Mouse (Mus musculus) c-Kit-positive CD71-positive TER-119-negative erythroid progenitor cells, embryonic 14.5 days (primary cell): ENCODE results near the gene Prkch.

Source experiments
- DNase-seq: peaks from one replicate; pipeline ENCODE4 v3.0.0-alpha.2; 2013; ENCODE audit warnings: low read depth

Prkch gene

GRCm38 (mm10) chr12:73679400-73679801 lies 94.8 kb downstream of the Prkch start:
- DNase-seq = no peak

DNA sequence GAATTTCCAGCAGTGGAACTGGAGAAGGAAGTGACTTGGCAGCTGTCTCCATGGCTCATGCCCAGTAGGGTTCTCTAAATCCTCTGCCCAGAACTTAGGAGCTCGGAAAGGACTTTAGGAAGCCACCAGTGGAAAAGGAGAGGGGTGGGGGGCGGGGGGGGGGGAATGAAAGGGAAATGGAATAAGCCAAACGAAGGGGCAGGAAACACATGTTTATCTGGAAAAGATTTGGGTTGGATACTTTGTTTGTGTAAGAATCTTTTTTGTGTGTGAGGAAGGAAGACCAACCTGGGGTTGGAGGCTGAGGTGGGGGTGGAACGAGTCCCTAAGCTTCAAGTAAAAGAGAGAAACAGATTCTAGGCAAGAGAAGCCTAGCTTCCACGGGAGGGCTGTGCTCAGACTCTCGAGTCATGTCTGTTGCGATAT lies 98.3 kb downstream of the Prkch start:
- no peak for DNase-seq

DNA sequence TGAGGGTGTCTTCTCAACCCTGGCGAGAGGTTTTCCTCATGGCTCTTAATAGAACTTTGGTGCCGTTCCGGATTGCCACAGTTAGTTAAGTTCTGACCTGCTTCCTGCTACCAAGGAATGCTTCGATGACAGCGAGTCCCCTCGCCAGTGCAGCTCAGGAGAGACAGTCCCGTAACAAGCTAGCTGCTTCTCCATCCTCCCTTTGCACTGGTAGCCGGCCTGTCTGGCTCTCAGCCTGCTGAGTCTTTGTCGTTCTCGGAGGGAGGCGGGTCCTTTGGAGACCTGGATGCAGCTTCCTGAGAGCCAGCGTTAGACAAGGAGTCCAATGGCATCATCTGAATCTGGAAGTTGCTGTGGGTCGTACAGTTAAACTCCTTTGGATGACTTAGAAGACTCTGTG lies 101.3 kb downstream of the Prkch start:
- DNase-seq = no peak

- no peak for DNase-seq
Observed at GRCm38 (mm10) chr12:73686456-73686855, 101.9 kb downstream of the Prkch start.

DNA sequence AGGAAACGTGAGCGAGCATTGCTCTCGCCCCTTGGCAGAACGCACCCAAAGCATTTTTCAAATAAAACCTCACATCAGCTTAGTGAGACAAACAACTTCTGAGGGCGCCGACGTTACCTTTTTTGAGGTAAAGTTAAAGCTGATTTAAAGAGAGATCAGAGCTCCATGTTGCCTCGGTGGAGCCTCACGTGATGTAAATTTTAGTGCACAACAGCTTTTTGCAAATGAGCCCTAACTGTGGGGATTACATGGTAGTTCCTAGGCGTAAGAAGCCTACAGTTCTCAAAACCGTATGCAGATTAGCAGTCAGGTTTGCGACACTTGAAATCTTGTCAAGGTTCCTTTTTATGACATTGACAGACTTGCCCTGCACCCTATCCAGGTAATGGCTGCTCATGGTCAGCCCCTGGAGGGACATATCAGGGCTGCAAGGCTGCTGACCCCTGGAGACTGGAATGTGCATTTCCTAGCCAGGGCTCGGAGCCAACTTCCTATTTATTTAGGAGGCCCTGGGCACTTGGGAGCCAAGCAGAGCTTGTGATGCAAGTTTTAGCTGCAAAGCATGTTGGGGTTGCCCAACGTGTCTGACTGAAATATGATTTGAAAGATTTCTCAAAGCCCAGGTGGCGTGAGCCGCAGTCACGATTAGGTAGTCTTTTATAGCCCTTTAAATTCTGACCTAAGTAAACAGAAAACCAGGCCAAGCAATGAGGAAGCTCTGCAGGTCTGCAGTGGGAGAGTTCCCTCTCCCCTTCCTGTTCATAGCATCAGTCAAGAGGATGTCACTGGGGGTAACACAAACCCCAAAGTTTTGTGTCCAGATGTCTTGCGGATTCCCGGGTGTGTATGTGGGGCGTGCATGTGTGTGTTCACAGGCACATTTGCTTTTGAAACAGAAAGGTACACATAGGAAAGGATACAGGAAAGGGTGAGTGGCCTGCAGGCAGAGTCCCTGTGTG lies 102.8 kb downstream of the Prkch start:
- DNase-seq = no peak

- DNase-seq = no peak
Observed at GRCm38 (mm10) chr12:73692321-73692720, 107.7 kb downstream of the Prkch start.

- peak; percentile 31 for DNase-seq
Observed at GRCm38 (mm10) chr12:73693347-73693746, 108.8 kb downstream of the Prkch start.

DNA sequence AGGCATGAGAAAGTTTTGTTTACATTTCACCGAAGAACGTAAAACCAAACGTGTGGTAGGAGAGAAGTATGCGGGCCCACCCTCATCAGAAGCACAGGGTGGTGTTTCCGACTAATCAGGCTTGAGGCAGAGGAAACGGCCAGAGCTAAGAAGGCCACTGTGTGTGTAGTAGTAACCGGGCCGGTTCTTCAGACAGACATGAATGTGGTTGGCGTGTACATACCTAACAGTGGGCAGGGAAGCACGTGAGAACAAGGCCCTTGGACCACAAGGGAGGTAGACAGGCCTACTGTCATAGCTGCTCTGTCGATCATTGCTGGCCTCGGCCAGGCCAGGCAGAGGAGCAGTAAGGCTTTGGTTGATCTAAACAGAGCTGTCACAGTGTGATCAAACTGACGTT lies 110.1 kb downstream of the Prkch start:
- no peak for DNase-seq

DNA sequence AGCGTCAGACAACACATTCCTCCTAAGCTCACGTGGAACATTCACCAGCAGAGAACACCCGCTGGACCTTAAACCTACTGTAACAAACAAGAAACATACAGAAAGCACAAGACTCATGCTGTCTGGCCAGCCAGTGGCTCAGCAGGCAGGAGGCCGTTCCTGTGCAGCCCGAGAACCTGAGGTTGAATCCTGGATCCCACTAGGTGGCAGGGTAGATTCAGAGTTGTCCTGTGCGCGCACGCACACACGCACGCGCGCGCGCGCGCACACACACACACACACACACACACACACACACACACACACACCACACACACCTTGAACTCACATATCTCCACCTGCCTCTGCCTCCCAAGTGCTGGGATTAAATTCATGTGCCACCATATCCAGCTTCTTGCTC lies 110.5 kb downstream of the Prkch start:
- no peak for DNase-seq

DNA sequence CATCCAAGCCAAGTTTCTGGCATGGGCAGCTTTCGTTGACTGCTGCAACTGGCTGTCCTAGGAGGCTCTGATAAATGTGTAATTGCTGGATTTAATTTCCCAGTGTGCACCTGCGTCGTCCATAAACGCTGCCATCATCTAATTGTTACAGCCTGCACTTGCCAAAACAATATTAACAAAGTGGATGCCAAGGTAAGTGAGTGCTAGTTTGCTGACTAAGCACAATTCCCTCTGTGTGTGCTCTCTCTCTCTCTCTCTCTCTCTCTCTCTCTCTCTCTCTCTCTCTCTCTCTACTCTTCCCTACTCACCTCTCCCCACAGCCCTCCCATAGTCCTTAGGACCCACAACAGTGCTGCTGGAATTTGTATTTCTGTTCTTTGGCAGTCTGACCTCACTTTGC lies 111.5 kb downstream of the Prkch start:
- DNase-seq = no peak

- DNase-seq = no peak
Observed at GRCm38 (mm10) chr12:73696946-73697345, 112.3 kb downstream of the Prkch start.

DNA sequence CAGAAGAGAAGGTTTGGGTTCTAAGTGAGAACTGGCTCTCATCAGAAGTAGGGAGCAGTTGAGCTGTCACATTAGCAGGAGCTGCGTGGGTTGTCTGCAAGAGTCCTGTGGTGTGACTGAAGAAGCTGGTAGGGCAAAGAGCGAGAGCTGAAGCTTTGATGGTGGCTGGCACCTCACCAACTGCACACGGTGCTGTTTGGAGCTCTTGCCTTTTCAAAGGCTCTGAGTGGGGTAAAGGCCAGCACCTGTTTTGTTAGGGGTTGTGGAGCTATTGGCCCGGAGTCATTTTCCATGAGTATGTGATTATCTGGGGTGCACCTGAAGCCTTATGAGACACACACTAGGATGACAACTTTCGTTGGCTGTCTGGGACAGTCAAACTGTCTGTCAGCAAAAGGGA lies 113.8 kb downstream of the Prkch start:
- DNase-seq = no peak

DNA sequence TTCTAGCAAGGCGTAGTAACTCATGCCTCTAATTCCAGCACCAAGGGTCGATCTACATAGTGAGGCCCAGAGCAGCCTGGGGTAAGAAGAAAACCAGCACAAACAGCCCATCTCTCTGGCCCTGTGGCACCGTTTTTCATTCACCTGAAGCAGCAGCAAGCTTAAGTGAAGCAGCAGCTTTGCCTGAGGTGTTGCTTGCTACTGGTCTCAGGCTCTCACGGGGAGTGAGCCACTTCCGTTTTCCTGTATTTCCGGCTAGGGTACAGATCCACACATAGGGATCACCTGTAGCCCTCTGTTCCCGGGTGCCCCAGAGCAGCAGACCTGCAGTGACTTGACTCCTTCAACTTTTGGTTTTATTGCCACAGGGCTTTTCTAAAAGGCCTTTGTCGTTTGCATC lies 114.2 kb downstream of the Prkch start:
- no peak for DNase-seq

DNA sequence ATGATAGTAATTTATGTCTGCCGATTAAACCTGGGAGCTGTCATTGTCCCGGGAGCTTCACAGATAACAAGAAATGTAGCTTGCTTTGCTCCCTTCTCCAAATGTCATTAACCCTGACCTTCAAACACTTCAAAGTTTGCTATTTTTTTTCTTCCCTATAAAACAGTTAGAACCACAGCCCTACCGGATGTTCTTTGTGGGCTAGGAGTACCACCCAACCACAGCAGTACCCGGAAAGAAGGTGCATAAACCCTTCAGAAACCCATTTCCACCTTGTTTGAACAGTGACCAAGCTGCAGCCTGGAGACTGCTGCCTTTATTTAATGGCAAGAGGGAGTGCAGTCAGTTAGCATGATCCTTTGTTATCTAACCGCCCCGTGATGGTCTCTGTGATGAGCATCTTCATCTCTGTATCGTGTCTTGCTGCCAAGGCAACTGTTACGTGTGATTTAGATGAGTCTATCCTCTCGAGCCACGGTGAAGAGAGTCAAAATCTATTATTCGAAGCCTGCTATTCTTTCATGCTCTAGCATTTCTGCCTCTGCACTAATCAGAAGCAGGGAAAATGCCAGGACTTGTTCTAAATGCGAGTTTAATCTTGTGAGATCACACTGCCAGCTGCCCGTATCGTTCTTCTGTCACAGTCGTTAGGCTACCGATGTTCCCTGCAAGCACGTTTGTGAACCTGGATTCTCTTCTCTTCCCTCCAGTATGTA lies 115.0 kb downstream of the Prkch start:
- DNase-seq = no peak

- no peak for DNase-seq
Observed at GRCm38 (mm10) chr12:73700544-73701069, 116.0 kb downstream of the Prkch start.

GRCm38 (mm10) chr12:73701999-73702398 lies 117.4 kb downstream of the Prkch start:
- no peak for DNase-seq

GRCm38 (mm10) chr12:73704382-73704781 lies 119.8 kb downstream of the Prkch start:
- DNase-seq = no peak

- no peak for DNase-seq
Observed at GRCm38 (mm10) chr12:73705097-73705690, 120.6 kb downstream of the Prkch start.

- DNase-seq = no peak
Observed at GRCm38 (mm10) chr12:73708498-73708897, 123.9 kb downstream of the Prkch start.

DNA sequence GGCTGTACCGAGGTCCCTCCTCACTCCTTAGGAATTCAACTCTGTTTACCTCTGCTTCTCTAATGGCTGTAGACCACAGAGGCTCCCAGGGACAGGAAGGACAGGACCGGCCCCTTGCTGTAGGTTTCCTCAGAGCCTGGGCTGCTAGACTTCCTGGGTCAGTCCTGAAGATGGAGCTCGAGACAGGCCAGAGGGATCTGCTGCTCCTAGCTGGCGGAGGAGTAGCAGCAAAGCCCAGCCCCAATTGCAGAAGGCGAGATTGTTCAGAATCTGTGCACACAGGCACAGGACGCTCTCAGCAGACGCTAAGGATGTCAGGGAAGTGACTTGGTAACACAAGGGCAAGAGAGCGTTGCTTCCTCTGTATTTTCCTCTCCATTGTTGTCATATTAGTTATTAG lies 124.3 kb downstream of the Prkch start:
- no peak for DNase-seq

- no peak for DNase-seq
Observed at GRCm38 (mm10) chr12:73710846-73711245, 126.2 kb downstream of the Prkch start.

- no peak for DNase-seq
Observed at GRCm38 (mm10) chr12:73712122-73712521, 127.5 kb downstream of the Prkch start.

GRCm38 (mm10) chr12:73714589-73714988 lies 130.0 kb downstream of the Prkch start:
- no peak for DNase-seq
